Mouse (Mus musculus) embryonic fibroblast, embryonic 13.5 days (primary cell): ENCODE measurements around the gene Trpv2.

Experiments
- CTCF ChIP-seq: IDR thresholded peaks from 2 replicates; pipeline ENCODE4 v1.5.1; 2011; ENCODE audit warnings: mild to moderate bottlenecking, control low read depth, low read length, moderate library complexity, borderline replicate concordance; ENCODE audit not compliant: insufficient read depth
- POLR2A ChIP-seq: IDR thresholded peaks from 2 replicates; pipeline ENCODE4 v1.6.1; 2011; ENCODE audit warnings: low read depth, mild to moderate bottlenecking, control low read depth, low read length, moderate library complexity

- no peak for TF ChIP-seq CTCF
- no peak for TF ChIP-seq POLR2A
Observed at GRCm38 (mm10) chr11:62640378-62640777, 66.1 kb downstream of the Trpv2 start.
